Mouse (Mus musculus) cerebellum, postnatal 10 days (tissue): ENCODE results near the gene Olig3.
"Not testable (repeated sequence)": the region's sequence is repeated elsewhere in the genome, so short reads cannot be mapped to it uniquely, and the experiment has no call there.

Experiments
- DNase-seq, 2 experiments: peaks; one replicate each; pipeline ENCODE4 v3.0.0; 2021; ENCODE audit warnings: mixed read lengths in 2 of 2

The Olig3 gene

GRCm38 (mm10) chr10:19361539-19362293 lies 5.4 kb downstream of the Olig3 start:
- no peak for DNase-seq

GRCm38 (mm10) chr10:19362294-19362590 lies 5.9 kb downstream of the Olig3 start:
- no peak for DNase-seq

DNA sequence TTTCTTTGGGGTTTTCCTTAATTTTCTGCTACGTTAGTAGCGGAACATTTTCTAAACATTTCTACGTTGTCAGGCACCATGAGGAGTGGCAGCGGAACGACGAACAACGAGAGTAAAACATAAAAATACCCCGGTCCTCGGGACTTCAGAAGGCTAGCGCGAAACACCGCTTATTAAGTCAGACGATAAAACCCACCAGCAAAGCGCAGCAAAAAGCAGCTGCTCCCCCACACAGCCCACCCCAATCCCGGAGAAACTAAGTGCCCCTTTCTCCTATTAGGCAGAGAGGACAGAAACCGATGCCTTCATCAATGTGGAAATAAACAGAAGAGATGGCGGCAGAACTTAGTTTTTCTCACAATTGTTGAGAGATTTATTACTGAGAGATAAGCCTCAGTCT lies 6.5 kb downstream of the Olig3 start:
- DNase-seq, result no peak

DNA sequence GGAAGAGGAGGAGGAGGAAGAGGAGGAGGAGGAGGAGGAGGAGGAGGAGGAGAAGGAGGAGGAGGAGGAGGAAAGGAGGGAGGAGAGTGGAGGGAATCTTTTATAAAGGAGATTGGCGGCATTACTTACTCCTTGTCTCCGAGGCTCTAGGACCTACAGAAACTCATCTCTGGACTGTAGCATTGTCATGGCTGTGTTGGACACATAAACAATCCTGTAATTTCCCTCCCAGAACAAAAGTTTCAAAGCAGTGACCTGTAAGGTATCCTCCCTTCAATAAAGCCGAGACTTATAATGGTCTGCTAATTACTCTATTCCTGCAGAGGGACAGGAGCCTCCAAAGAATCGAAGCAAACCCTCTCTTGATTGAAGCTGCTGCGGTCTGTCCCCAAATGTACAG lies 7.0 kb downstream of the Olig3 start:
- DNase-seq, result no peak

- no peak for DNase-seq
These were observed 12.8 kb downstream of the Olig3 start for GRCm38 (mm10) chr10:19369143-19369542.

DNA sequence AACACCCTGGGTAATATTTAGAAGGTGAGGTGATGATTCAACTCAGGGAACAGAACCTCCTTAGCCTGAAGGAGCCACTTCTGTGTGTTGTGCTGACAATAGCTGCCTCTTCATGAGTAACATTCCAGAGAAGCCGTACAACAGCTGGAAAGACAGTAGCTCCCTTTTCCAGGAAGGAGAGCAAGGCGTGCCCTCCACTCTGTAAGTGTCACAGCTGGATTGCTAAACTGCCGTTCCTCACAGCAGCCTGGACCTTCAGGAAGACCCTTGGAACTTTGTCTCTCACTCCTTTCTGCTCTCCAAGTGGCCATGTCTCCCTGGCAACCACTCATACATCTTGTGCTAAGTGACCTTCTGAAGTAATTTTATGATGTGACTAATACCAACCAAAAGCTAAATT lies 13.8 kb downstream of the Olig3 start:
- no peak for DNase-seq

- no peak for DNase-seq
These were observed 15.9 kb downstream of the Olig3 start for GRCm38 (mm10) chr10:19372263-19372662.

GRCm38 (mm10) chr10:19373797-19374196 lies 17.5 kb downstream of the Olig3 start:
- peak; percentile 98 to 99 for DNase-seq

- peak; percentile 65 to 80 for DNase-seq
These were observed 18.0 kb downstream of the Olig3 start for GRCm38 (mm10) chr10:19374311-19374710.

GRCm38 (mm10) chr10:19375838-19376237 lies 19.5 kb downstream of the Olig3 start:
- DNase-seq, result no peak

DNA sequence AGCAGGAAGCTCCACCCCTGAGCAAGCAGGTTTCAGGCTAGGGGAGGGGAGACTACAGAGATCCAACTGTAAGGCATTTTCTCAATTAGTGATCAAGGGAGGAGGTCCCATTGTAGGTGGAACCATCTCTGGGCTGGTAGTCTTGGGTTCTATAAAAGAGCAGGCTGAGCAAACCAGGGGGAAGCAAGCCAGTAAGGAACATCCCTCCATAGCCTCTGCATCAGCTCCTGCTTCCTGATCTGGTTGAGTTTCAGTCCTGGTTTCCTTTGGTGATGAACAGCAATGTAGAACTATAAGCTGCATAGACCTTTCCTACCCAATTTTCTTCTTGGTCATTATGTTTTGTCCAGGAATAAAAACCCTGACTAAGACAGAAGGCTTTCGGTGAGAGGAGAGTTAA lies 24.6 kb downstream of the Olig3 start:
- not testable (repeated sequence) for DNase-seq

DNA sequence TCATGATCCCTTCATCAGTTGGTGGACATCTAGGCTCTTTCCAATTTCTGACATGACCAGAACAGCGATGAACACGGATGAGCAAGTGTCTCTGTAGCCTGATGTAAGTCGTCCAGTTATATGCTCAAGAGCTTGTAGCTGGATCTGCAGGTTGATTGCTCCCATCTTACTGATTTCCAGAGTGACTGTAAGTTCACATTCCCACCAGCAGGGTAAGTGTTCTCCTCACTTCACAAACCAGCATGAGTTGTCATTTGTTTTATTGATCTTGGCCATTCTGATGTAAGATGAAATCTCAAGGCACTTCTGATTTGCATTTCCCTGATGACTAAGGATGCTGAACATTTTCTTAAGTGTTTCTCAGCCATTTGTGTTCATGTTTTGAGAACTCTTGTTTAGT lies 27.8 kb downstream of the Olig3 start:
- no peak for DNase-seq

GRCm38 (mm10) chr10:19391819-19392218 lies 35.5 kb downstream of the Olig3 start:
- DNase-seq, result no peak

GRCm38 (mm10) chr10:19396485-19397137 lies 40.3 kb downstream of the Olig3 start:
- DNase-seq, result peak; percentile 55 to 58

- DNase-seq, result no peak
These were observed 41.1 kb downstream of the Olig3 start for GRCm38 (mm10) chr10:19397396-19397795.

DNA sequence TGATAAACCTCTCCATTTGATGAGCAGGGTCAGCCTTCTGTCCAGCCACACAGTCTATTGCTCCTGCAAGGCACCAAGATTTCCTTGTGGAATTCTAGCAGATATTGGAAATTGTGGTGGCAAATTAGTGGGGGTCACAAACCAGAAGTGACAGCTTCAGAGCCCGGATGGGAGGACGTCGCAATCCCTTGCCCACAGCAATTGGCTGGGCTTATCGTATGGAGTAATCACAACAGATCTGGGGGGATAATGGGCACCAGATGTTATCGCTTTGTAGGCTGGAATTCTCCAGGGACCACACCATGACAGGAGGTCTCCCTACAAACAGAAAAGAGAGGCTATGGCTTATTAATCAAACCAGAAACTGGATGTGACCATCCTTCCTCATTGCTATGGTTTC lies 44.8 kb downstream of the Olig3 start:
- no peak for DNase-seq

- DNase-seq, result no peak
These were observed 48.1 kb downstream of the Olig3 start for GRCm38 (mm10) chr10:19404401-19404800.

- no peak for DNase-seq
These were observed 49.6 kb downstream of the Olig3 start for GRCm38 (mm10) chr10:19405959-19406358.

DNA sequence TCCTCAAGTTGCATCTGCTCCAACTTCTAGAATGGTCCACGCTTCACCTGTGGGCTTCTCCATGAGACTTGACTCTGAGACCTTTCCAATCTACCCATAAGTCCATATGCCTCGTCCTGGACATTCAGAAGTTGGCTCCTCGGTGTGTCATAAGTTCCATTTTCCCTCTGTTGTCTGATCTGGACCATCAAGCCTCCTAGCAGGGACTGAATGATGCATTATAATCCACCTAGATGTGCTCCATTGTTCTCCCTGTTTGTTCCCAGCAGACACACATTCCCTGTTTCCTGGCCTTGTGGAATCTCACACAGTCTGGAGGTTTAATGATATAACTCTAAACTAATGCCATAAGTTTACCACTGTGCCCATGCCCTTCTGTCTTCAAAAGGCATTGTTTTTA lies 50.8 kb downstream of the Olig3 start:
- DNase-seq, result no peak
